Mouse (Mus musculus) central nervous system, embryonic 14 days (tissue): ENCODE data around the gene Klk13. TPM values are rescaled to one million over a fixed set of nuclear protein-coding genes. Genes with fewer than 3 reads are reported as not detected.

Experiments used
- polyA plus RNA-seq: library from polyadenylated mRNA; depleted of rRNA; stranded (reverse); fragments of >200 nt; gene quantifications from 2 replicates; pipeline ENCODE4 v1.2.3, GENCODE M21; 2012; rRNA removed

The Klk13 gene
- polyA plus RNA-seq: 0.09 TPM in 1 of 2 replicates, not detected in the other

GRCm38 (mm10) chr7:43712267-43712666 is at the start of gene Klk13:
Klk13 (plus strand) TSS chr7:43712567.

GRCm38 (mm10) chr7:43671809-43672580 is 40.4 kb upstream of the Klk13 start, which contains the start of gene Ctu1:
Ctu1 (plus strand) TSS chr7:43672016.

GRCm38 (mm10) chr7:43690118-43690517 is 22.2 kb upstream of the Klk13 start, which contains the start of gene Klk14:
Klk14 (plus strand) TSS chr7:43690418.

GRCm38 (mm10) chr7:43768597-43768996 is 56.2 kb downstream of the Klk13 start, which contains the start of gene Klk12:
Klk12 (plus strand) TSS chr7:43768897.

GRCm38 (mm10) chr7:43774364-43774763 is 62.0 kb downstream of the Klk13 start, which contains the start of gene Klk11:
Klk11 (plus strand) TSS chr7:43774604.

Other genes with a start within 250 kb of the Klk13 start
- gene Vsig10l, start 249.4 kb upstream of the Klk13 start, polyA plus RNA-seq: 7.2 and 7.9 TPM in 2 replicates
- gene Iglon5, start 222.5 kb upstream of the Klk13 start, polyA plus RNA-seq: 88.3 and 95.3 TPM in 2 replicates
- gene 4931406B18Rik, start 206.6 kb upstream of the Klk13 start, polyA plus RNA-seq: 0.02 TPM in 1 of 2 replicates, not detected in the other
- gene Cd33, start 168.1 kb upstream of the Klk13 start, polyA plus RNA-seq: 1.4 and 1.5 TPM in 2 replicates
- gene Zfp658, start 150.3 kb upstream of the Klk13 start, polyA plus RNA-seq: 9.2 and 13.1 TPM in 2 replicates
- gene Zfp719, start 133.0 kb upstream of the Klk13 start, polyA plus RNA-seq: 5.6 and 7.6 TPM in 2 replicates
- 0.29 and 0.45 TPM in 2 replicates for gene Zfp819, start 105.4 kb upstream of the Klk13 start, polyA plus RNA-seq
- 0.04 TPM in 1 of 2 replicates, not detected in the other for gene Ceacam18, start 77.9 kb upstream of the Klk13 start, polyA plus RNA-seq
- gene Siglece, start 52.4 kb upstream of the Klk13 start, polyA plus RNA-seq: 0.37 and 0.43 TPM in 2 replicates
- 20.2 and 24.4 TPM in 2 replicates for gene Ctu1, start 40.6 kb upstream of the Klk13 start, polyA plus RNA-seq
- 0.10 and 0.16 TPM in 2 replicates for gene Klk14, start 22.1 kb upstream of the Klk13 start, polyA plus RNA-seq
- gene Klk12, start 56.3 kb downstream of the Klk13 start, polyA plus RNA-seq: not detected in 2 replicates
- 0.23 TPM in 1 of 2 replicates, not detected in the other for gene Klk11, start 62.0 kb downstream of the Klk13 start, polyA plus RNA-seq
- gene Klk10, start 68.5 kb downstream of the Klk13 start, polyA plus RNA-seq: 0.15 and 0.91 TPM in 2 replicates
- gene Klk9, start 79.3 kb downstream of the Klk13 start, polyA plus RNA-seq: 0.09 TPM in 1 of 2 replicates, not detected in the other
- gene Klk8, start 85.0 kb downstream of the Klk13 start, polyA plus RNA-seq: 5.6 and 7.1 TPM in 2 replicates
- 0.04 and 0.05 TPM in 2 replicates for gene Klk7, start 98.7 kb downstream of the Klk13 start, polyA plus RNA-seq
- not detected in 2 replicates for gene Klk6, start 111.9 kb downstream of the Klk13 start, polyA plus RNA-seq
- not detected in 2 replicates for gene Klk5, start 129.4 kb downstream of the Klk13 start, polyA plus RNA-seq
- gene Klk4, start 168.6 kb downstream of the Klk13 start, polyA plus RNA-seq: 0.33 and 0.58 TPM in 2 replicates
- gene Klk15, start 221.2 kb downstream of the Klk13 start, polyA plus RNA-seq: not detected in 2 replicates
- not detected in 2 replicates for gene Klk1b8, start 238.1 kb downstream of the Klk13 start, polyA plus RNA-seq